Mouse (Mus musculus) liver, adult 2 months (tissue): ENCODE results near the gene Atg14.

Source experiments
- CTCF ChIP-seq: fragments of 200-500 bp; IDR thresholded peaks from 2 replicates; pipeline ENCODE4 v1.5.1; 2011; ENCODE audit warnings: low read depth, low read length, control low read depth
- POLR2A ChIP-seq: fragments of 200-500 bp; IDR thresholded peaks from 2 replicates; pipeline ENCODE4 v1.6.1; 2011; ENCODE audit warnings: low read length, control low read depth; ENCODE audit not compliant: insufficient read depth; ENCODE audit errors: extremely low read depth

DNA sequence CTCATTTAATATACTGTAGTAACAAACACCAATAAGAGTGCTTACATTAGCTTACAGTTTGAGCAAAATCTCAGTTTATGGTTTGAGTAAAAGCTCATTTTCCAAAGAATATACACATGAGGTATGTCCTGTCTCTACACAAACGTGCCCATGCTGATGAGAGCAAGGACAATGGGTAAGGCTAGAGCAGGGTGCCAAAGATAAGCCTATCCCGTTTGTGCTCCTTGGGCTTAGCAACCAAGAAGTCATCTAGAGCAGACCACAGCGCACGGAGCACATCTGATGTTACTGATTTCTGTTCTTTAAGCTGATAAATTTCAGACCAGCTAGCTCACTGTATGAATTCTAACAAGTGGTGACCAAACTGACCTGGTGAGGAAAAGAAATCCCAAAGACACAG lies 25.6 kb downstream of the Atg14 start:
- TF ChIP-seq POLR2A (no peak), CTCF (no peak)
